Mouse (Mus musculus): ENCODE data around the gene Ostm1. TPM values are rescaled to one million over a fixed set of nuclear protein-coding genes. Genes with fewer than 3 reads are reported as not detected.

Gene Ostm1
- polyA plus RNA-seq, 1 experiment from 2014 or later: 41.8 TPM

GRCm38 (mm10) chr10:42572971-42573370 is 10.7 kb upstream of the Ostm1 start:
- no peak for DNase-seq (ENCODE audit: low spot score)
- H3K9me3 ChIP-seq (ENCODE audit: control insufficient read depth, low read length): no peaks in the 10 kb centered on the region
- no peaks in the 10 kb centered on the region for H3K36me3 ChIP-seq (replicated peaks; ENCODE audit: control insufficient read depth, insufficient read depth)
- H3K4me3 ChIP-seq (replicated peaks; ENCODE audit: low read length): peak overlapping the region; percentile 15; the same call in 1 of the 2 replicates
- no peak overlapping the region for H3K27ac ChIP-seq
- H3K4me1 ChIP-seq (replicated peaks; ENCODE audit: control insufficient read depth, insufficient read depth, low read length): 0 out of 2 replicates have a peak, but pooled peaks cover 4% of the 10 kb centered on the region
- 1% methylated on average over 15 of the region's 15 CpGs for WGBS
- peak overlapping the region; percentile 21 for H3K4me2 ChIP-seq (replicated peaks)
- ATAC-seq (ENCODE audit: low FRiP score): no peak
- peaks cover 99% of the 10 kb centered on the region for H3K27me3 ChIP-seq (ENCODE audit: control insufficient read depth, insufficient read depth, low read length)
- no peak overlapping the region for H3K9ac ChIP-seq

- H3K4me2 ChIP-seq (replicated peaks): no peak overlapping the region
- no peak overlapping the region for H3K27ac ChIP-seq
- no peaks in the 10 kb centered on the region for H3K9me3 ChIP-seq (ENCODE audit: control insufficient read depth, low read length)
- ATAC-seq (ENCODE audit: low FRiP score): no peak
- no peak for DNase-seq (ENCODE audit: low spot score)
- peaks cover 7% of the 10 kb centered on the region; the same call in 1 of the 2 replicates for H3K4me1 ChIP-seq (replicated peaks; ENCODE audit: control insufficient read depth, insufficient read depth, low read length)
- H3K36me3 ChIP-seq (replicated peaks; ENCODE audit: control insufficient read depth, insufficient read depth): no peaks in the 10 kb centered on the region
- H3K9ac ChIP-seq: no peak overlapping the region
- peaks cover 100% of the 10 kb centered on the region for H3K27me3 ChIP-seq (ENCODE audit: control insufficient read depth, insufficient read depth, low read length)
- no peak overlapping the region for H3K4me3 ChIP-seq (replicated peaks; ENCODE audit: low read length)
- 4% methylated on average over 10 of the region's 10 CpGs for WGBS
Observed at GRCm38 (mm10) chr10:42574639-42575038, 9.0 kb upstream of the Ostm1 start.

GRCm38 (mm10) chr10:42577525-42578280 is 5.9 kb upstream of the Ostm1 start:
- DNase-seq (ENCODE audit: low spot score) (no peak), ATAC-seq (ENCODE audit: low FRiP score) (no peak)

GRCm38 (mm10) chr10:42578281-42578675 is 5.3 kb upstream of the Ostm1 start:
- H3K4me2 ChIP-seq (replicated peaks): no peak overlapping the region
- H3K4me1 ChIP-seq (replicated peaks; ENCODE audit: control insufficient read depth, insufficient read depth, low read length): peaks cover 7% of the 10 kb centered on the region; the same call in 1 of the 2 replicates
- under 1% methylated on average over 15 of the region's 15 CpGs for WGBS
- no peak for DNase-seq (ENCODE audit: low spot score)
- no peak overlapping the region for H3K27ac ChIP-seq
- no peak overlapping the region for H3K9ac ChIP-seq
- no peak for ATAC-seq (ENCODE audit: low FRiP score)
- H3K9me3 ChIP-seq (ENCODE audit: control insufficient read depth, low read length): no peaks in the 10 kb centered on the region
- H3K27me3 ChIP-seq (ENCODE audit: control insufficient read depth, insufficient read depth, low read length): peaks cover 99% of the 10 kb centered on the region
- H3K4me3 ChIP-seq (replicated peaks; ENCODE audit: low read length): no peak overlapping the region
- no peaks in the 10 kb centered on the region for H3K36me3 ChIP-seq (replicated peaks; ENCODE audit: control insufficient read depth, insufficient read depth)

More at GRCm38 (mm10) chr10:42577525-42578280, 5.9 kb upstream of the Ostm1 start:
- no peaks in the 10 kb centered on the region for H3K9me3 ChIP-seq (ENCODE audit: control insufficient read depth, low read length)
- H3K9ac ChIP-seq: no peak overlapping the region
- no peaks in the 10 kb centered on the region for H3K36me3 ChIP-seq (replicated peaks; ENCODE audit: control insufficient read depth, insufficient read depth)
- H3K4me2 ChIP-seq (replicated peaks): no peak overlapping the region
- peaks cover 10% of the 10 kb centered on the region; the same call in 1 of the 2 replicates for H3K4me1 ChIP-seq (replicated peaks; ENCODE audit: control insufficient read depth, insufficient read depth, low read length)
- peaks cover 99% of the 10 kb centered on the region for H3K27me3 ChIP-seq (ENCODE audit: control insufficient read depth, insufficient read depth, low read length)
- no peak overlapping the region for H3K4me3 ChIP-seq (replicated peaks; ENCODE audit: low read length)
- 1% methylated on average over 15 of the region's 15 CpGs for WGBS
- H3K27ac ChIP-seq: no peak overlapping the region

- ATAC-seq (ENCODE audit: low FRiP score): no peak
- H3K4me3 ChIP-seq (replicated peaks; ENCODE audit: low read length): 0 out of 2 replicates have a peak overlapping the region, but pooled peaks have one; percentile 5
Observed at GRCm38 (mm10) chr10:42578698-42579474, 4.7 kb upstream of the Ostm1 start.

GRCm38 (mm10) chr10:42579475-42580130 is 4.0 kb upstream of the Ostm1 start:
- Histone ChIP-seq H3K4me3 (replicated peaks; ENCODE audit: low read length) (0 out of 2 replicates have a peak overlapping the region, but pooled peaks have one; percentile 5), H3K27ac (no peak overlapping the region), H3K9me3 (ENCODE audit: control insufficient read depth, low read length) (no peaks in the 10 kb centered on the region), H3K9ac (no peak overlapping the region), H3K27me3 (ENCODE audit: control insufficient read depth, insufficient read depth, low read length) (peaks cover 99% of the 10 kb centered on the region), H3K36me3 (replicated peaks; ENCODE audit: control insufficient read depth, insufficient read depth) (no peaks in the 10 kb centered on the region), H3K4me1 (replicated peaks; ENCODE audit: control insufficient read depth, insufficient read depth, low read length) (peaks cover 17% of the 10 kb centered on the region), H3K4me2 (replicated peaks) (peak overlapping the region; percentile 15)
- WGBS: 0% methylated on average over 38 of the region's 41 CpGs
- no peak for DNase-seq (ENCODE audit: low spot score)
- ATAC-seq (ENCODE audit: low FRiP score): no peak

More at GRCm38 (mm10) chr10:42578698-42579474, 4.7 kb upstream of the Ostm1 start:
- Histone ChIP-seq H3K27me3 (ENCODE audit: control insufficient read depth, insufficient read depth, low read length) (peaks cover 99% of the 10 kb centered on the region), H3K27ac (no peak overlapping the region), H3K9ac (no peak overlapping the region), H3K36me3 (replicated peaks; ENCODE audit: control insufficient read depth, insufficient read depth) (no peaks in the 10 kb centered on the region), H3K9me3 (ENCODE audit: control insufficient read depth, low read length) (no peaks in the 10 kb centered on the region), H3K4me2 (replicated peaks) (peak overlapping the region; percentile 15; the same call in 1 of the 2 replicates), H3K4me1 (replicated peaks; ENCODE audit: control insufficient read depth, insufficient read depth, low read length) (peaks cover 10% of the 10 kb centered on the region; the same call in 1 of the 2 replicates)
- DNase-seq (ENCODE audit: low spot score): no peak
- under 1% methylated on average over 22 of the region's 22 CpGs for WGBS

GRCm38 (mm10) chr10:42580131-42580950 is 3.3 kb upstream of the Ostm1 start:
- Histone ChIP-seq H3K27ac (no peak overlapping the region), H3K9me3 (ENCODE audit: control insufficient read depth, low read length) (no peaks in the 10 kb centered on the region), H3K36me3 (replicated peaks; ENCODE audit: control insufficient read depth, insufficient read depth) (no peaks in the 10 kb centered on the region), H3K4me3 (replicated peaks; ENCODE audit: low read length) (0 out of 2 replicates have a peak overlapping the region, but pooled peaks have one; percentile 5), H3K4me1 (replicated peaks; ENCODE audit: control insufficient read depth, insufficient read depth, low read length) (peaks cover 17% of the 10 kb centered on the region), H3K9ac (no peak overlapping the region), H3K27me3 (ENCODE audit: control insufficient read depth, insufficient read depth, low read length) (peaks cover 99% of the 10 kb centered on the region), H3K4me2 (replicated peaks) (peak overlapping the region; percentile 15; the same call in 1 of the 2 replicates)
- ATAC-seq (ENCODE audit: low FRiP score) (no peak), DNase-seq (ENCODE audit: low spot score) (no peak)
- 1% methylated on average over 29 of the region's 29 CpGs for WGBS

GRCm38 (mm10) chr10:42580951-42581277 is 2.7 kb upstream of the Ostm1 start:
- H3K4me1 ChIP-seq (replicated peaks; ENCODE audit: control insufficient read depth, insufficient read depth, low read length): peaks cover 17% of the 10 kb centered on the region
- H3K27ac ChIP-seq: no peak overlapping the region
- peaks cover 99% of the 10 kb centered on the region for H3K27me3 ChIP-seq (ENCODE audit: control insufficient read depth, insufficient read depth, low read length)
- no peak overlapping the region for H3K9ac ChIP-seq
- WGBS: 2% methylated on average over 7 of the region's 7 CpGs
- H3K4me3 ChIP-seq (replicated peaks; ENCODE audit: low read length): no peak overlapping the region
- no peak overlapping the region for H3K4me2 ChIP-seq (replicated peaks)
- no peaks in the 10 kb centered on the region for H3K9me3 ChIP-seq (ENCODE audit: control insufficient read depth, low read length)
- no peaks in the 10 kb centered on the region for H3K36me3 ChIP-seq (replicated peaks; ENCODE audit: control insufficient read depth, insufficient read depth)
- no peak for ATAC-seq (ENCODE audit: low FRiP score)
- no peak for DNase-seq (ENCODE audit: low spot score)
